Mouse (Mus musculus): ENCODE measurements around the gene Usp30. TPM values are rescaled to one million over a fixed set of nuclear protein-coding genes. Genes with fewer than 3 reads are reported as not detected.

The Usp30 gene
- polyA plus RNA-seq, 1 experiment from 2014 or later: 5.5 TPM

- WGBS: 41% methylated on average over 6 of the region's 6 CpGs
- no peak for ATAC-seq
- H3K9me3 ChIP-seq (ENCODE audit: control insufficient read depth): no peaks in the 10 kb centered on the region
Measured at GRCm38 (mm10) chr5:114163117-114163696, 97.9 kb downstream of the Usp30 start.

GRCm38 (mm10) chr5:114170345-114170744, 105.1 kb downstream of the Usp30 start:
- Histone ChIP-seq H3K4me3 (ENCODE audit: low read depth, low read length) (no peak overlapping the region), H3K27me3 (replicated peaks; ENCODE audit: control insufficient read depth, insufficient read depth, low read length) (0 out of 2 replicates have a peak, but pooled peaks cover 3% of the 10 kb centered on the region), H3K27ac (ENCODE audit: low read depth, low read length) (no peak overlapping the region), H3K4me1 (replicated peaks; ENCODE audit: control insufficient read depth, insufficient read depth, low read length) (no peaks in the 10 kb centered on the region), H3K9ac (ENCODE audit: low read depth, low read length) (no peak overlapping the region), H3K4me2 (replicated peaks; ENCODE audit: low read depth) (no peak overlapping the region), H3K36me3 (ENCODE audit: control insufficient read depth, insufficient read depth) (no peaks in the 10 kb centered on the region), H3K9me3 (ENCODE audit: control insufficient read depth) (no peaks in the 10 kb centered on the region)
- WGBS: 84% methylated on average over 7 of the region's 7 CpGs
- no peak for TF ChIP-seq CTCF (IDR thresholded peaks at IDR 0.05; ENCODE audit: low read depth)
- ATAC-seq: no peak

More at GRCm38 (mm10) chr5:114163117-114163696, 97.9 kb downstream of the Usp30 start:
- H3K4me1 ChIP-seq (replicated peaks; ENCODE audit: control insufficient read depth, insufficient read depth, low read length): no peaks in the 10 kb centered on the region
- H3K27me3 ChIP-seq (replicated peaks; ENCODE audit: control insufficient read depth, insufficient read depth, low read length): no peaks in the 10 kb centered on the region
- no peak overlapping the region for H3K9ac ChIP-seq (ENCODE audit: low read depth, low read length)
- H3K4me3 ChIP-seq (ENCODE audit: low read depth, low read length): no peak overlapping the region
- H3K27ac ChIP-seq (ENCODE audit: low read depth, low read length): no peak overlapping the region
- H3K4me2 ChIP-seq (replicated peaks; ENCODE audit: low read depth): no peak overlapping the region
- no peaks in the 10 kb centered on the region for H3K36me3 ChIP-seq (ENCODE audit: control insufficient read depth, insufficient read depth)
- no peak for TF ChIP-seq CTCF (IDR thresholded peaks at IDR 0.05; ENCODE audit: low read depth)

GRCm38 (mm10) chr5:114172936-114173335, 107.7 kb downstream of the Usp30 start:
- Histone ChIP-seq H3K27me3 (replicated peaks; ENCODE audit: control insufficient read depth, insufficient read depth, low read length) (0 out of 2 replicates have a peak, but pooled peaks cover 3% of the 10 kb centered on the region), H3K4me2 (replicated peaks; ENCODE audit: low read depth) (no peak overlapping the region), H3K36me3 (ENCODE audit: control insufficient read depth, insufficient read depth) (no peaks in the 10 kb centered on the region)

GRCm38 (mm10) chr5:114173458-114173857, 108.2 kb downstream of the Usp30 start:
- Histone ChIP-seq H3K27me3 (replicated peaks; ENCODE audit: control insufficient read depth, insufficient read depth, low read length) (0 out of 2 replicates have a peak, but pooled peaks cover 3% of the 10 kb centered on the region), H3K27ac (ENCODE audit: low read depth, low read length) (no peak overlapping the region), H3K9me3 (ENCODE audit: control insufficient read depth) (no peaks in the 10 kb centered on the region), H3K4me1 (replicated peaks; ENCODE audit: control insufficient read depth, insufficient read depth, low read length) (peaks cover 5% of the 10 kb centered on the region; the same call in 1 of the 2 replicates), H3K36me3 (ENCODE audit: control insufficient read depth, insufficient read depth) (no peaks in the 10 kb centered on the region), H3K4me3 (ENCODE audit: low read depth, low read length) (no peak overlapping the region), H3K9ac (ENCODE audit: low read depth, low read length) (no peak overlapping the region), H3K4me2 (replicated peaks; ENCODE audit: low read depth) (no peak overlapping the region)
- peak; percentile 46; the same call in 1 of the 2 replicates for TF ChIP-seq CTCF (IDR thresholded peaks at IDR 0.05; ENCODE audit: low read depth)
- 70% methylated on average over 7 of the region's 7 CpGs for WGBS
- no peak for ATAC-seq

More at GRCm38 (mm10) chr5:114172936-114173335, 107.7 kb downstream of the Usp30 start:
- Histone ChIP-seq H3K9me3 (ENCODE audit: control insufficient read depth) (no peaks in the 10 kb centered on the region), H3K4me1 (replicated peaks; ENCODE audit: control insufficient read depth, insufficient read depth, low read length) (peaks cover 5% of the 10 kb centered on the region; the same call in 1 of the 2 replicates), H3K27ac (ENCODE audit: low read depth, low read length) (no peak overlapping the region), H3K9ac (ENCODE audit: low read depth, low read length) (no peak overlapping the region), H3K4me3 (ENCODE audit: low read depth, low read length) (no peak overlapping the region)
- ATAC-seq: no peak
- 97% methylated on average over 3 of the region's 3 CpGs for WGBS
- TF ChIP-seq CTCF (IDR thresholded peaks at IDR 0.05; ENCODE audit: low read depth): no peak

GRCm38 (mm10) chr5:114173877-114174581, 108.8 kb downstream of the Usp30 start:
- Histone ChIP-seq H3K4me3 (ENCODE audit: low read depth, low read length) (no peak overlapping the region), H3K4me1 (replicated peaks; ENCODE audit: control insufficient read depth, insufficient read depth, low read length) (peaks cover 5% of the 10 kb centered on the region; the same call in 1 of the 2 replicates), H3K4me2 (replicated peaks; ENCODE audit: low read depth) (peak overlapping the region; percentile 90), H3K27me3 (replicated peaks; ENCODE audit: control insufficient read depth, insufficient read depth, low read length) (0 out of 2 replicates have a peak, but pooled peaks cover 3% of the 10 kb centered on the region), H3K27ac (ENCODE audit: low read depth, low read length) (no peak overlapping the region), H3K9ac (ENCODE audit: low read depth, low read length) (no peak overlapping the region), H3K9me3 (ENCODE audit: control insufficient read depth) (no peaks in the 10 kb centered on the region), H3K36me3 (ENCODE audit: control insufficient read depth, insufficient read depth) (no peaks in the 10 kb centered on the region)
- ATAC-seq: no peak
- no peak for TF ChIP-seq CTCF (IDR thresholded peaks at IDR 0.05; ENCODE audit: low read depth)
- WGBS: 22% methylated on average over 15 of the region's 16 CpGs

Other genes starting within 250 kb of the Usp30 start
- 2.9 and 3.2 TPM in 2 replicates for gene Selplg, start 232.8 kb upstream of the Usp30 start, polyA plus RNA-seq (2015; fragmentation: Nextera tagmentation; extraction: Ambion mirVana)
- 116 and 127 TPM in 2 replicates for gene Coro1c, start 156.7 kb upstream of the Usp30 start, polyA plus RNA-seq (2015; fragmentation: Nextera tagmentation; extraction: Ambion mirVana)
- 5.1 TPM in 2 replicates for gene Ssh1, start 71.6 kb upstream of the Usp30 start, polyA plus RNA-seq (2015; fragmentation: Nextera tagmentation; extraction: Ambion mirVana)
- gene Dao, start 61.8 kb upstream of the Usp30 start, polyA plus RNA-seq (2015; fragmentation: Nextera tagmentation; extraction: Ambion mirVana): 18.2 and 23.2 TPM in 2 replicates
- 1.4 and 1.5 TPM in 2 replicates for gene Svop, start 26.1 kb downstream of the Usp30 start, polyA plus RNA-seq (2015; fragmentation: Nextera tagmentation; extraction: Ambion mirVana)
- gene Alkbh2, start 62.8 kb downstream of the Usp30 start, polyA plus RNA-seq (2015; fragmentation: Nextera tagmentation; extraction: Ambion mirVana): 6.9 and 7.8 TPM in 2 replicates
- 10.0 and 11.4 TPM in 2 replicates for gene Ung, start 64.9 kb downstream of the Usp30 start, polyA plus RNA-seq (2015; fragmentation: Nextera tagmentation; extraction: Ambion mirVana)
- 0.69 and 1.1 TPM in 2 replicates for gene Acacb, start 81.1 kb downstream of the Usp30 start, polyA plus RNA-seq (2015; fragmentation: Nextera tagmentation; extraction: Ambion mirVana)
- not detected in 2 replicates for gene Foxn4, start 208.3 kb downstream of the Usp30 start, polyA plus RNA-seq (2015; fragmentation: Nextera tagmentation; extraction: Ambion mirVana)
- 2.3 and 2.8 TPM in 2 replicates for gene Myo1h, start 223.7 kb downstream of the Usp30 start, polyA plus RNA-seq (2015; fragmentation: Nextera tagmentation; extraction: Ambion mirVana)

Data from intestine, postnatal 0 days (tissue).